Mouse (Mus musculus) midbrain, postnatal 0 days (tissue): ENCODE data around the gene Arhgap19. TPM values are rescaled to one million over a fixed set of nuclear protein-coding genes. Genes with fewer than 3 reads are reported as not detected.

Source experiments
- ATAC-seq: fragments of 200-750 bp; cut with Nextera tagmentation; 2 replicates; pipeline ENCODE4 v1.8.0; 2017; ENCODE audit warnings: moderate number of reproducible peaks, mild to moderate bottlenecking, moderate TSS enrichment, moderate library complexity; ENCODE audit not compliant: low FRiP score
- DNase-seq: peaks from one replicate; pipeline ENCODE4 v3.0.0-alpha.2; 2015; ENCODE audit warnings: low spot score
- H3K27ac ChIP-seq: fragments of 300-500 bp; sonication (generic); 2 replicates; pipeline ENCODE4 v1.5.1; 2014; ENCODE audit warnings: low read depth, mild to moderate bottlenecking, low read length, mixed read lengths
- H3K27me3 ChIP-seq: fragments of 300-500 bp; sonication (generic); 2 replicates; pipeline ENCODE4 v1.6.1; 2014; ENCODE audit warnings: low read length, control low read depth, mixed read lengths; ENCODE audit not compliant: insufficient read depth
- H3K36me3 ChIP-seq: fragments of 300-500 bp; sonication (generic); 2 replicates; pipeline ENCODE4 v1.6.1; 2014; ENCODE audit warnings: low read length, control low read depth, mixed read lengths; ENCODE audit not compliant: insufficient read depth
- H3K4me1 ChIP-seq: fragments of 300-500 bp; sonication (generic); 2 replicates; pipeline ENCODE4 v1.6.1; 2014; ENCODE audit warnings: mild to moderate bottlenecking, control low read depth, antibody characterized with exemption, low read length, mixed read lengths; ENCODE audit not compliant: insufficient read depth
- H3K4me2 ChIP-seq: fragments of 300-500 bp; sonication (generic); 2 replicates; pipeline ENCODE4 v1.6.1; 2014; ENCODE audit warnings: low read depth, mild to moderate bottlenecking, low read length, mixed read lengths; ENCODE audit not compliant: poor library complexity, severe bottlenecking
- H3K4me3 ChIP-seq: fragments of 300-500 bp; sonication (generic); 2 replicates; pipeline ENCODE4 v1.5.1; 2014; ENCODE audit warnings: low read depth, mild to moderate bottlenecking, low read length, moderate library complexity
- H3K9ac ChIP-seq: fragments of 300-500 bp; sonication (generic); replicated peaks from 2 replicates; pipeline ENCODE4 v1.6.1; 2014; ENCODE audit warnings: mild to moderate bottlenecking, low read length, moderate library complexity, mixed read lengths; ENCODE audit not compliant: poor library complexity, severe bottlenecking
- H3K9me3 ChIP-seq: fragments of 300-500 bp; sonication (generic); 2 replicates; pipeline ENCODE4 v1.6.1; 2016; ENCODE audit warnings: low read length, control low read depth
- CTCF ChIP-seq: IDR thresholded peaks from 2 replicates; pipeline ENCODE4 v1.5.1; 2016; ENCODE audit warnings: antibody characterized with exemption, mild to moderate bottlenecking
- WGBS: fragments of 180-500 bp; shearing (Covaris S2); extraction: QIAGEN DNeasy Blood & Tissue Kit; methylation state at CpG from one replicate; pipeline ENCODE4 v1.1.7; 2014; 5-methylcytosine and 5-hydroxymethylcytosine counted together
- polyA plus RNA-seq: library from polyadenylated mRNA; unstranded; fragments of >200 nt; fragmentation: Nextera tagmentation; extraction: Ambion mirVana; gene quantifications from 2 replicates; pipeline ENCODE4 v1.2.1, GENCODE M21; 2015
- total RNA-seq: library from RNA; depleted of rRNA; stranded (reverse); fragments of >200 nt; gene quantifications from 2 replicates; pipeline ENCODE4 v1.2.3, GENCODE M21; 2014

The Arhgap19 gene
- total and polyA plus RNA-seq, 2 experiments from 2014 or later, result 2.9 to 4.5 TPM

GRCm38 (mm10) chr19:41791384-41791783 is 10.5 kb downstream of the Arhgap19 start:
- DNase-seq, result no peak
- H3K9ac ChIP-seq, result no peak overlapping the region
- 94% methylated on average over 2 of the region's 2 CpGs for WGBS

GRCm38 (mm10) chr19:41789110-41789961 is 12.5 kb downstream of the Arhgap19 start:
- H3K4me3 ChIP-seq, result no peak overlapping the region
- no peak overlapping the region for H3K9ac ChIP-seq
- H3K4me2 ChIP-seq, result no peak overlapping the region
- WGBS, result 63% methylated on average over 10 of the region's 10 CpGs
- H3K36me3 ChIP-seq, result no peaks in the 10 kb centered on the region
- ATAC-seq, result no peak
- DNase-seq, result no peak
- H3K9me3 ChIP-seq, result no peaks in the 10 kb centered on the region
- no peak for TF ChIP-seq CTCF
- H3K27me3 ChIP-seq, result no peaks in the 10 kb centered on the region
- H3K27ac ChIP-seq, result no peak overlapping the region
- H3K4me1 ChIP-seq, result no peaks in the 10 kb centered on the region

More at GRCm38 (mm10) chr19:41791384-41791783, 10.5 kb downstream of the Arhgap19 start:
- no peaks in the 10 kb centered on the region for H3K9me3 ChIP-seq
- no peak overlapping the region for H3K4me3 ChIP-seq
- H3K27ac ChIP-seq, result no peak overlapping the region
- ATAC-seq, result no peak
- peak; percentile 44 for TF ChIP-seq CTCF
- H3K4me1 ChIP-seq, result no peaks in the 10 kb centered on the region
- H3K27me3 ChIP-seq, result no peaks in the 10 kb centered on the region
- H3K4me2 ChIP-seq, result no peak overlapping the region
- H3K36me3 ChIP-seq, result no peaks in the 10 kb centered on the region

- Histone ChIP-seq H3K4me3 (no peak overlapping the region), H3K9ac (no peak overlapping the region), H3K9me3 (no peaks in the 10 kb centered on the region), H3K4me2 (no peak overlapping the region), H3K27ac (no peak overlapping the region), H3K36me3 (no peaks in the 10 kb centered on the region), H3K4me1 (no peaks in the 10 kb centered on the region), H3K27me3 (no peaks in the 10 kb centered on the region)
- DNase-seq (no peak), ATAC-seq (no peak)
- TF ChIP-seq CTCF, result no peak
- WGBS, result 98% methylated on average over 1 of the region's 1 CpGs
Observed at GRCm38 (mm10) chr19:41786896-41787295, 15.0 kb downstream of the Arhgap19 start.

GRCm38 (mm10) chr19:41777514-41777913 is 24.3 kb downstream of the Arhgap19 start:
- Histone ChIP-seq H3K27ac (no peak overlapping the region), H3K36me3 (no peaks in the 10 kb centered on the region), H3K9ac (no peak overlapping the region), H3K4me3 (no peak overlapping the region), H3K27me3 (no peaks in the 10 kb centered on the region), H3K4me2 (no peak overlapping the region), H3K9me3 (no peaks in the 10 kb centered on the region), H3K4me1 (no peaks in the 10 kb centered on the region)
- ATAC-seq (no peak), DNase-seq (no peak)
- peak; percentile 49 for TF ChIP-seq CTCF
- WGBS, result 87% methylated on average over 6 of the region's 6 CpGs

GRCm38 (mm10) chr19:41768711-41769110 is 33.1 kb downstream of the Arhgap19 start:
- no peak overlapping the region for H3K4me2 ChIP-seq
- no peak overlapping the region for H3K27ac ChIP-seq
- no peak overlapping the region for H3K9ac ChIP-seq
- no peak overlapping the region for H3K4me3 ChIP-seq
- no peaks in the 10 kb centered on the region for H3K9me3 ChIP-seq
- 94% methylated on average over 7 of the region's 7 CpGs for WGBS
- no peak for ATAC-seq
- no peaks in the 10 kb centered on the region for H3K36me3 ChIP-seq
- no peak for TF ChIP-seq CTCF
- 0 out of 2 replicates have a peak, but pooled peaks cover 5% of the 10 kb centered on the region for H3K4me1 ChIP-seq
- no peak for DNase-seq
- no peaks in the 10 kb centered on the region for H3K27me3 ChIP-seq

- 0 out of 2 replicates have a peak, but pooled peaks cover 5% of the 10 kb centered on the region for H3K4me1 ChIP-seq
- no peak for TF ChIP-seq CTCF
- H3K4me2 ChIP-seq, result no peak overlapping the region
- no peak overlapping the region for H3K9ac ChIP-seq
- H3K9me3 ChIP-seq, result no peaks in the 10 kb centered on the region
- H3K36me3 ChIP-seq, result no peaks in the 10 kb centered on the region
- ATAC-seq (no peak), DNase-seq (no peak)
- no peak overlapping the region for H3K4me3 ChIP-seq
- no peaks in the 10 kb centered on the region for H3K27me3 ChIP-seq
- 75% methylated on average over 5 of the region's 5 CpGs for WGBS
- H3K27ac ChIP-seq, result 0 out of 2 replicates have a peak overlapping the region, but pooled peaks have one; percentile 21
Observed at GRCm38 (mm10) chr19:41766628-41767027, 35.2 kb downstream of the Arhgap19 start.
